Mouse (Mus musculus) midbrain, postnatal 0 days (tissue): Measurements from ENCODE around the gene Map4. TPM values are rescaled to one million over a fixed set of nuclear protein-coding genes. Genes with fewer than 3 reads are reported as not detected.

Experiments used
- ATAC-seq: fragments of 200-750 bp; cut with Nextera tagmentation; 2 replicates; pipeline ENCODE4 v1.8.0; 2017; ENCODE audit warnings: moderate number of reproducible peaks, mild to moderate bottlenecking, moderate TSS enrichment, moderate library complexity; ENCODE audit not compliant: low FRiP score
- DNase-seq: peaks from one replicate; pipeline ENCODE4 v3.0.0-alpha.2; 2015; ENCODE audit warnings: low spot score
- H3K27ac ChIP-seq: fragments of 300-500 bp; sonication (generic); 2 replicates; pipeline ENCODE4 v1.5.1; 2014; ENCODE audit warnings: low read depth, mild to moderate bottlenecking, low read length, mixed read lengths
- H3K27me3 ChIP-seq: fragments of 300-500 bp; sonication (generic); 2 replicates; pipeline ENCODE4 v1.6.1; 2014; ENCODE audit warnings: low read length, control low read depth, mixed read lengths; ENCODE audit not compliant: insufficient read depth
- H3K36me3 ChIP-seq: fragments of 300-500 bp; sonication (generic); 2 replicates; pipeline ENCODE4 v1.6.1; 2014; ENCODE audit warnings: low read length, control low read depth, mixed read lengths; ENCODE audit not compliant: insufficient read depth
- H3K4me1 ChIP-seq: fragments of 300-500 bp; sonication (generic); 2 replicates; pipeline ENCODE4 v1.6.1; 2014; ENCODE audit warnings: mild to moderate bottlenecking, control low read depth, antibody characterized with exemption, low read length, mixed read lengths; ENCODE audit not compliant: insufficient read depth
- H3K4me2 ChIP-seq: fragments of 300-500 bp; sonication (generic); 2 replicates; pipeline ENCODE4 v1.6.1; 2014; ENCODE audit warnings: low read depth, mild to moderate bottlenecking, low read length, mixed read lengths; ENCODE audit not compliant: poor library complexity, severe bottlenecking
- H3K4me3 ChIP-seq: fragments of 300-500 bp; sonication (generic); 2 replicates; pipeline ENCODE4 v1.5.1; 2014; ENCODE audit warnings: low read depth, mild to moderate bottlenecking, low read length, moderate library complexity
- H3K9ac ChIP-seq: fragments of 300-500 bp; sonication (generic); replicated peaks from 2 replicates; pipeline ENCODE4 v1.6.1; 2014; ENCODE audit warnings: mild to moderate bottlenecking, low read length, moderate library complexity, mixed read lengths; ENCODE audit not compliant: poor library complexity, severe bottlenecking
- H3K9me3 ChIP-seq: fragments of 300-500 bp; sonication (generic); 2 replicates; pipeline ENCODE4 v1.6.1; 2016; ENCODE audit warnings: low read length, control low read depth
- CTCF ChIP-seq: IDR thresholded peaks from 2 replicates; pipeline ENCODE4 v1.5.1; 2016; ENCODE audit warnings: antibody characterized with exemption, mild to moderate bottlenecking
- WGBS: fragments of 180-500 bp; shearing (Covaris S2); extraction: QIAGEN DNeasy Blood & Tissue Kit; methylation state at CpG from one replicate; pipeline ENCODE4 v1.1.7; 2014; 5-methylcytosine and 5-hydroxymethylcytosine counted together
- polyA plus RNA-seq: library from polyadenylated mRNA; unstranded; fragments of >200 nt; fragmentation: Nextera tagmentation; extraction: Ambion mirVana; gene quantifications from 2 replicates; pipeline ENCODE4 v1.2.1, GENCODE M21; 2015
- total RNA-seq: library from RNA; depleted of rRNA; stranded (reverse); fragments of >200 nt; gene quantifications from 2 replicates; pipeline ENCODE4 v1.2.3, GENCODE M21; 2014

Gene Map4
- total and polyA plus RNA-seq, 2 experiments from 2014 or later, result 225 to 293 TPM

DNA sequence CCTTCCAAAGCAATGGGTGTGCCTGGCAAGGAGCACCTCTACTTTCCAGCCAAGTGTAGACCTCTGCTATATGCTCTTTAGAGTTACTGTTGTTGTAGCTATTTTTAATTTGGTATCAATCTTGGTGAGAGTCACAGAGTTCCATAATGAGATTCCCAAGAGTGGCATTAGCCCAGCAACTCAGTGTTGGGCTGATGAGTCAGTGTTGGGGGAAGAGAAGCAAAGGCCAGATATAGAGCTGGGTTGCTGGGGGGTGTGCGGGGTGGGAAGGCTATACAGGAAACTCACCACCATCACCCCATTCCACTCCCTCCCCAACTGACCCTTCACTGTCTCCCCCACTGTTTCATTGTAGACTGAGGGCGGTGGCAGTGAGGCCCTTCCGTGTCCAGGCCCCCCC, 149.8 kb downstream of the Map4 start:
- Histone ChIP-seq H3K4me1 (no peaks in the 10 kb centered on the region), H3K9ac (no peak overlapping the region), H3K4me3 (no peak overlapping the region), H3K27me3 (no peaks in the 10 kb centered on the region), H3K27ac (no peak overlapping the region), H3K9me3 (no peaks in the 10 kb centered on the region), H3K36me3 (peaks cover 68% of the 10 kb centered on the region), H3K4me2 (no peak overlapping the region)
- ATAC-seq (no peak), DNase-seq (no peak)
- no peak for TF ChIP-seq CTCF
- 72% methylated on average over 3 of the region's 3 CpGs for WGBS

DNA sequence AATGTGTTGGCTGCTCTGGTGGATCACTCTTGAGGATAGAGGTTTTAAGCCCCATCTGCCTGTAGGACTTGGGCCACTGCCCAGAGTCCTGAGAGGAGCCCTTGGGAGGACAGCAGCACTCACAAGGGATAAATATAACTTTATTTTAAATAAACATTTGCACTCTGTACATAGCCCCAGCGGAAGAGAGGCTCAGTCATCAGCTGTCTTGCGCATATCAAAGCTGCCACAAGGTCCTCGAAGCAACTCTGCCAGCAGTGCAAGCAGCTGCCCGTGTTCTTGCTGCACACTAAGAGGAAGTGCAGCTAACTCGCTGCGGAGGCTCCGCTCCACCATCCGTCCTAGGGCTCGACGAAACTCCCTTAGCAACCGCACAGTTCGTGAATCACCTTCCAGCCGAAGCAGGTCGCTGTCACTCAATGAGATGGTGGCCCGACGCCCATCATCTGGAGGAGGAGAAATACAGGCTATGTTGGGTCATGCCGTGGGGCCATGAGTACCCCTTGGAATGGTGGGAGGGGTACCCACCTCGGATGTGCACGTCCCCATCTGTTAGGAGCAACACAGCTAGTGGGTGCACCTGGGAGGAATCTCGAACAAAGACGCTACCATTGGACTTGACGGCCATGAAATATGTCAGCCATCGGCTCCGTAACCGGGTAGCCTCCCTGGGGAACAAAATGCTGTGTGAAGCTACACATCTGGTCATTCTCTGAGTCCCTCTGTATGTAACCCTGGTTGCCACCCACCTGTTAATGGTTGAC, 153.1 kb downstream of the Map4 start:
- no peaks in the 10 kb centered on the region for H3K9me3 ChIP-seq
- no peak overlapping the region for H3K4me3 ChIP-seq

DNA sequence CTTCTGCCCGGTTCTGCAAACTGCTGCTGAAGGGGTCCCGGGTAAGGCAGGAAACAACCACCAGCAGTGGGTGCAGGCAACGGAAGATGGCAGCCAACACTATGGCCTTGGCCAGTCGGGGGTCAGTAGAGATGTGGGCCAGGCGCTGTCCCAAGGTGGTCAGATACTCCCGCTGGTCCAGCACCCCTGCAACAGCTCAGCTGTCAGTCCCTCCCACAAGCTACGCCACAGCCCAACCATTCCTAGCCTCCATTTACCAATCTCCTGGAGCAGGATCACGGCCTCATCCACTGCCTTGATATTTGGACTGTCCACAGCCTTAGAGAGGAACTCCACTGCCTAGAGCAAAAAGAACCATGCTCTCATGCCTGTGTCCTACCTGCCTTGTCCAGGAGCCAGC, 154.4 kb downstream of the Map4 start:
- Histone ChIP-seq H3K9ac (no peak overlapping the region), H3K4me1 (no peaks in the 10 kb centered on the region), H3K4me3 (no peak overlapping the region), H3K9me3 (no peaks in the 10 kb centered on the region), H3K27ac (no peak overlapping the region), H3K27me3 (no peaks in the 10 kb centered on the region), H3K36me3 (peaks cover 84% of the 10 kb centered on the region), H3K4me2 (no peak overlapping the region)
- DNase-seq, result no peak
- ATAC-seq, result no peak
- WGBS, result 95% methylated on average over 8 of the region's 8 CpGs
- no peak for TF ChIP-seq CTCF

More for the DNA sequence above, 153.1 kb downstream of the Map4 start:
- H3K9ac ChIP-seq, result no peak overlapping the region
- TF ChIP-seq CTCF, result no peak
- H3K4me1 ChIP-seq, result no peaks in the 10 kb centered on the region
- no peak overlapping the region for H3K27ac ChIP-seq
- H3K36me3 ChIP-seq, result peaks cover 83% of the 10 kb centered on the region
- WGBS, result 82% methylated on average over 25 of the region's 25 CpGs
- ATAC-seq, result no peak
- H3K4me2 ChIP-seq, result no peak overlapping the region
- no peaks in the 10 kb centered on the region for H3K27me3 ChIP-seq
- no peak for DNase-seq

DNA sequence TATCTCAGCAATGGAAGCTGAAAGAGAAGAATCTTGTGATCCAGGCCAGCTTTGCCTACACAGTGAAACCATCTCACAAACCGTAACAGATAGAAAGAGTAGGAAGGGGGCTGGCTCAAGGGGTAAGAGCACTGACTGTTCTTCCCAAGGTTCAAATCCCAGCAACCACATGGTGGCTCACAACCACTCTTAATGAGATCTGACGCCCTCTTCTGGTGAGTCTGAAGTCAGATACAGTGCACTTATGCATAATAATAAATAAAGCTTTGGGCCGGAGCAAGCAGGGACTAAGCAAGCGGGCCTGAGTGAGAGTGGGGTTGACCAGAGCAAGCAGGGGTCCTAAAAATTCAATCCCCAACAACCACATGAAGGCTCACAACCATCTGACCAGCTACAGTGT, 162.0 kb downstream of the Map4 start:
- WGBS, result 89% methylated on average over 4 of the region's 4 CpGs
- no peak overlapping the region for H3K4me3 ChIP-seq
- H3K9ac ChIP-seq, result no peak overlapping the region
- no peak overlapping the region for H3K27ac ChIP-seq
- H3K27me3 ChIP-seq, result no peaks in the 10 kb centered on the region
- H3K36me3 ChIP-seq, result peaks cover 69% of the 10 kb centered on the region
- H3K4me2 ChIP-seq, result no peak overlapping the region
- H3K9me3 ChIP-seq, result no peaks in the 10 kb centered on the region
- TF ChIP-seq CTCF, result no peak; the same call in 1 of the 2 replicates
- no peak for ATAC-seq
- H3K4me1 ChIP-seq, result no peaks in the 10 kb centered on the region
- DNase-seq, result no peak

DNA sequence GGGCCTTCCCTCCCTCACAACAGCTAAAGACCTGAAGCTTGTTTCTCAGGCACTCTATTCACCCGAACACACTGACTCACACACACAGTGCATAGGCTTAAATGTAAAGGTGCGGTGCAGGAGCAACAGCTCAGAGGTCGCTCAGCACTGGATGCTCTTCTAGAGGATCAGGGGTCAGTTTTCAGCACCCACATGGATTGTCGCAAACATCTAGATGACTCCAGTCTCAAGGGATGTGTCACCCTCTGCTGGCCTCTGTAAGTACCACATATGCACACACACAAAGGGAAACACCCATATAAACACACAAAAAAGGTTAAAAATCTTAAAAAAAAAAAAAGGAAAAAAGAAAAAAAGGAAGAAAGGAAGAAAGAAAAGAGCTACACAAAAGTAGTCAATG, 163.5 kb downstream of the Map4 start:
- Histone ChIP-seq H3K9me3 (no peaks in the 10 kb centered on the region), H3K27me3 (no peaks in the 10 kb centered on the region), H3K4me3 (no peak overlapping the region), H3K36me3 (peaks cover 64% of the 10 kb centered on the region), H3K9ac (no peak overlapping the region), H3K4me1 (no peaks in the 10 kb centered on the region), H3K4me2 (no peak overlapping the region), H3K27ac (no peak overlapping the region)
- no peak for ATAC-seq
- DNase-seq, result no peak
- WGBS, result 97% methylated on average over 4 of the region's 4 CpGs
- peak; percentile 37; the same call in 1 of the 2 replicates for TF ChIP-seq CTCF

DNA sequence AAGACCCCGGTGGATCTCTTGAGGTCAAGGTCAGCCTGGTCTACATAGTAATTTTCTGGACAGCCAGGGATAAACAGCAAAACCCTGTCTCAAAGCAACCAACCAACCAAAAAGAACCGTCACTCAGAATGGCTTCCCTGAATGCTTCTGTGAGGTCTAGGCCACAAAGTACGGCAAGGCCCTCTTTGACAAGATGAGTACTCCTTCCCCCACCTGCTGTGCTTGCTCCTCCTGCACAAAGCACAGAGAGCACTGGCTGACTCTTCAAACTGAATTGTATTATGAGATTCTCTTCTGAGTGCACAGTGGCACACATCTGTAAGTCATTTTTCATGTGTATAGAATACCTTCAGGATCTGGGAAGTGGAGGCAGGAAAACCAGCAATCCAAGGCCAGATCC, 166.5 kb downstream of the Map4 start:
- 79% methylated on average over 3 of the region's 3 CpGs for WGBS
- H3K9ac ChIP-seq, result no peak overlapping the region
- ATAC-seq (no peak), DNase-seq (no peak)
- TF ChIP-seq CTCF, result no peak
- H3K4me3 ChIP-seq, result no peak overlapping the region
- H3K4me2 ChIP-seq, result no peak overlapping the region
- H3K27ac ChIP-seq, result no peak overlapping the region
- peaks cover 38% of the 10 kb centered on the region for H3K36me3 ChIP-seq
- H3K9me3 ChIP-seq, result no peaks in the 10 kb centered on the region
- H3K4me1 ChIP-seq, result 0 out of 2 replicates have a peak, but pooled peaks cover 5% of the 10 kb centered on the region
- H3K27me3 ChIP-seq, result no peaks in the 10 kb centered on the region
